Mouse (Mus musculus) layer of hippocampus, adult 18-20 months (tissue): ENCODE results near the gene Ddx47. TPM values are rescaled to one million over a fixed set of nuclear protein-coding genes. Genes with fewer than 3 reads are reported as not detected.

Experiments used
- DNase-seq, 2 experiments: peaks; one replicate each; pipeline ENCODE4 v3.0.0; 2022; ENCODE audit warnings: low spot score in 2 of 2
- total RNA-seq, 2 experiments: library from RNA; stranded (reverse); gene quantifications; 2 replicates each; pipeline ENCODE4 v1.2.3; 2021

Ddx47 gene
- total RNA-seq, 2 experiments from 2014 or later, result 52.1 to 59.5 TPM

DNA sequence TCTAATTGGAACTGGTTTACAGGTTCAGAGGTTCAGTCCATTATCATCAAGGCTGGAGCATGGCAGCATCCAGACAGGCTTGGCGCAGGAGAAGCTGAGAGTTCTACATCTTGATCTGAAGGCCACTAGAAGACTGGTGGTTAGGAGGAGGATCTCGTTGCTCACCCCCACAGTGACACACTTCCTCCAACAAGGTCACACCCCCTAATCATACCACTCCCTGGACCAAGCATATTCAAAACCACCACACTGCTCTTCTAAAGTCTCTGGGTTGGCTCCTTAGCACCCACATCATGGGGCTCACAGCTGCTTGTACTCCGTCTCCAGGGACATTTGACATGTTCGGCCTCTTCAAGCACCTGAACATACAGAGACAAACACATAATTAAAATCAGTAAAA is 9.4 kb upstream of the Ddx47 start:
- no peak for DNase-seq

DNA sequence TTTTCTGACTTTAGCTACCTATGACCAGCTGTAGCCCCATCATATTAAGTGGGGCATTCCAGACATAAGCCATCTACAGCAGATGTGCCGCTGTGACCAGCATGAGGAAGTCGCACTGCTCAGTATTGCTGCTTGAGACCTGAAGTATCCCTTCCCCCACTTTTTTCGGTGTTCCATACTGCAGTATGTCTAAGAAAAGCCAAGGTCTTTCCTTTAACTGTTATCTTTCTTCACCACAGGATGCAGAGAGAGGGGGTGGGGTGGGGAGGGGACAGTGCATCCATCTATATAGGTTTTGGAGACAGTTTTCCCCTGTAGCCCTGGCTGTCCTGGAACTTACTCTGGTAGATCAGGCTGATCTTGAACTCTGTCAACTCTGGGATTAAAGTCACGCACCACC is 5.0 kb upstream of the Ddx47 start:
- no peak for DNase-seq

DNA sequence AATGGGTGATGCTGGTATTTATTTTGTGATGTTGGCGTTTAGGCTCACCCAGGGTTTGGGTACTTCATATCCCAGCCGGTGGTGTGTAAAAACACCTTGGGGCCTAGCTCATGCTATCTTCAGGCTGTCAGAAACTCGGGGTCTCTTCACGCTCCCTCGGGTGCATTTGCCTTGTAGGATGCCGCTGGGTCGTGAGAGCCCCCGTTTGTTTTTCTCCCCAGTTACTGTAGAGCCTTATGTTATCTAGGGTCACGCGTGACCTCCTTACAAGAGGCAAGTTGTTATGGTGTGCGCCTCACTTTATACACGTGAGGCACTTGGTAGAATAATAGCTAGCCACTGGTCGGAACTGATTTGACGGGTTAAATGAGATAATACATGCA is 313 bp downstream of the Ddx47 start:
- no peak for DNase-seq

DNA sequence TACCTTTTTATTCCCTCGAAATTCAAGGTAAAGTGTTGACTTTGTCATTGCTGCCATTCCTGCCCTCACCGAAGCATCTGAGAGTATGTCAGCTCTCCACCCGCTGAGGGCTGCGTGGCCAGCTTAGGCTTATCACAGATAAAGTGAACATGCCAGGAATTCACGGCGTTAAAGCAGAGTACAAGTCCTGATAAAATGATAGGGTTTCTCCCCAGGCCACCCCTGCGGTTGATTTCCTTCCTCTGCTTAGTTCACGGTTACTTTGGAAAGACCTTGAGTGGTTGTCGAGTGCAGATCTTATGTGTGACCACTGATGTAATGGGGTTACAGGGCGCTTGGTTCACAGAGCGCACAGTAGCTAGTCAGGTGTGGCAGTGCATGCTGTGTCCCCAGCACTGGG is 5.8 kb downstream of the Ddx47 start:
- DNase-seq, result no peak

DNA sequence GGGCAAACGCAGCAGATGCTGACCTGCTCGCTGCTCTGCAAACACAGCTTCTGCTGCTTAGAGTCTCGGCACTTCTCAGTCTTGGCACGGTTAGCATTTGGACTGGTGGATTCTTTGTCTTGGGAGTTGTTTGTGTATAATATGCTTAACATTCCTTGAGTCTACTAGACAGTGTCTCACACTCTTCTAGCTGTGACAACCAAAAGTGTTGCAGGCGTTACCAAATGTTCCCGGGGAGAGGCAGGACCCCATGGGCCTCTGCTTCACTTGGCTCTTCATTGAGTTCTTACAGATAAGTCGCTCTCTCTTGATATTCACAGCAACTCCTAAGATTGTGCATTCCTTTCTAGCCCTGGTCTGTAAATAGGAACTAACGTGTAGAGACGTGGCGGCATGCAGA is 8.2 kb downstream of the Ddx47 start:
- no peak for DNase-seq

DNA sequence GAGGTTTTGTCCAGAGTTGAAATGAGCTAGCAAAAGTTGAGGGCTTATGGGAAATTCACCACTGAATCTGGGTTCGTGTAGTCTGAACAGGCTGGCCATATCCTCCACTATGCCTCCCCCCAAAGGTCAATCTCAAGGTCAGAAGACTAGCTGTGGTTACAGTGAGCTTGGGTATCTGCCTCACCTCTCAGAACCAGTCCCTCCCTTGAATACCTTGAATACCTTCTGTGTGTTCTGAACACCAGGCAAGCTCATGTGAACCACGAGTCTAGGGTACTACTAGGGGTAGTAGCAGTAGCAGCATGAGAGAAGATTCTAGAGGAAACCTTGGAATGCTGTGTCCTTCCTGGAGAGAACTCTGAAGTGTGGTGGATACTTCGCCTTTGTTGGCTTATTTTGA is 10.2 kb downstream of the Ddx47 start:
- DNase-seq, result no peak

DNA sequence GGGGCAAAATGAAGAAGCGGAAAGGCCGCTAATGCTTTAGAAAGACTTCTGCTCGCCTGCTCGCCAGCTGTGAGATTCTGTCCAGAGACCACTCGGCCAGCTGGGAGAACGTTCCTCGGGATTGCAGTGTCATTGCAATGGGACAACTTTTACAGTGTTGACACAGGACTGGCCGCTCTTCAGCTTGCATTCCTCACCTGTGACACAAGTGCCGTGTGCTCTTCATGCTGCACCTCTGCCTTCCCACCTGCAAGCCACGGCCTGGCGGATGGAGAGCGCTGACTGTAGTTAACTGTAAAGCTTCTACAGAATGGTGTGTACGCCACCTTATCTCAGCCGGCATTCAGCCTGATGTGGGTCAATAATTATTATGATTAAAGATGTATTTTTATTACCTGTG is 12.0 kb downstream of the Ddx47 start:
- no peak for DNase-seq

DNA sequence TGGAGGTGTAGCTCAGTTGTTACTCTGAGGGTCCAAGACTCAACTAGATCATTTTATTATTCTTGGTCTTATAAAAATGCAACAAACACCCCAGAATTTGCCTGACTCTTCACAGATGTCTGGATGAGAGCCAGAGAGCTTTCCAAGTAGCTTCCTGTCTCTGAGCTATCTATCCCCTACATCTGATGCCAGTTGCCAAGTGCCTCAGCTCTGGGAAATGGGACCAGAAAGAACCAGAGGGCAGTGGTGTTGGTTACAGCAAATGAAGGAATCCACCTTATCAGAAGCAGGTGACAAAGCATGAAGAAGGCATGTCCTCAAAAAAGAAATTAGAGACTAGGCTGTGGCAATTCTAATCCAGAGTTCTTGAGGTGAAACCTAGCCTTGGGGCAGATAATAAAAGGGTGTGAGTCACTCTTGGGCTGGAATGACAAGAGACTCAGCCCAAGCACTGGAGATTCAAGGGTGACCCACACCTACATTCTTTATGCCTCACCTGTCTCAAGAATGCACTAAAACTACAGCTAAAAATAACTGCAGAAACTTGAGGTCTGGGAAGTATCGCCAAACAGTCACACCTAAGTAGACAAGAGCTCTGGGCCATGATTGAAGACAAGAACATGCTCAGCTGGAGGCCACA is 13.5 kb downstream of the Ddx47 start:
- no peak for DNase-seq

DNA sequence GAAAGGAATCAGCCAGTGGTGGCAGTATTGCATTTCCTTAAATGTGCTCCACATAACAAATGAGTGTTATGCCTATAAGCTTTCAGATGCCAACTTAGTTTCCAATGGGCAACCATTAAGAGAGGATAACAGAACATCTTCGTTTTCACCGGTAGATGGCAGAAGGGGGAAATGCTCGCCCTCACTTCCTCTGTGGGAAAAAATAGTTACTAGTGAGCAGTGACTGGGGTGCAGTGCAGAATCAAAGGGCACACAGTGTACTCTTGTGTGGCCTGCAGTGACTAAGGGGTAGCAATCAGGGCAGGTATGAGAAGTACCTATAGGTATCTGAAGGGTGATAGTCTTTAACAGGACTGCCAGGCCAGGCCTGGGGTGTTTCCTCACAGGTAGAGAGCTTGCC is 14.8 kb downstream of the Ddx47 start:
- DNase-seq, result peak in 1 of 2 experiments; percentile 55

DNA sequence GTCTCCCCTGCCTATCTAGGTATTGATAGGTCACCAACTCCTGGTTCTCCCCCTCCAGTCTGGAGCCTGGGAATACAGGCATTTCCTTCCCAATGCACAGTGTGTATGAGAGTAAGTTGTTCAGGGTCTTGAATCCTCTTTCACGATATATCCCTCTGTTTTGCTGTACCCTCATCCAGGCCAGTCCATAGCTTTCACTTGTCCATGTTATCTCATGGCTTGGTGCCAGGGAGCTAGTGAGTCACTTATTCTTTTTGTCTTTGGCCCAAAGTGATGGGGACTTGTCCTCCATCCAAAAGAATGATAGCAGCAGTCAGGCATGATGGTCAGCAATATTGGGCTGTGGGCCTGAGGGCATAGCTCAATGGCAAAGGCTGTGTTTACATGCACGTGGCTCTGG is 15.3 kb downstream of the Ddx47 start:
- no peak for DNase-seq

DNA sequence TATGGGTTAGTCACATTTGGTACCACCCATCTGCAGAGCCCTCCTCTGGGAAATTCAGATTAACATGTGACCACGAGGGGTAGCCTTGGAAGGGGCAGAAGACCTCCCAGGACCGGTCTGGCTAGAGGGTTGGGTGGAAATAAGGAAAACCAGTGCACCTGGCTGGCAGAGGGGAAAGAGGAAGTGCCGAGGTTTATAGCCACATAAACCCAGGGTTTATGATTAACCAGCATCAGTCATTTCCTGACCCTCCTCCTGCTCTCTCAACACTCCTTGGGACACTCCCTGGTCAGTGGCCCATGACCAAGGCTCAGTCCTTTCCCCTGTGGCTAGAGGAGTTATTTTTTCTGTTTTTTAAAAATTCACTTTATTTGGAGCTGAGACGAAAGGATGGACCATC is 17.8 kb downstream of the Ddx47 start:
- DNase-seq, result no peak

DNA sequence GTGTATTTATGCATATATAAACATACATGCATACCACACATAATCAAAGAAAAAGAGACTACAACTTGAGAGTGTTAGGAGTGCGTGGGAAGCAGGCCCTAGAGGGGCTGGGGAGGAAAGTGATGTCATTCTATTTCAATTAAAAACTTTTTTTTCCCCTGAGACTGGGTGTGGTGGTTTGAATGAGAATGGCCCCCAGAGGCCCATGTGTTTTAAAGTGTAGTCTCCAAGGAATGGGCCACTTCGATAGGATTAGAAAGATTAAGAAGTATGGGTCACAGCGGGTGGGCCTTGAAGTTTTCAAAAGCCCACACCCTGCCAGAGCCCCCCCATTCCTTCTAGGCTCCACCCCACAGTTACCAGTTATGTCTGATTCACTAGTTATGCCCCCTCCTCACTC is 27.3 kb downstream of the Ddx47 start:
- DNase-seq, result no peak

DNA sequence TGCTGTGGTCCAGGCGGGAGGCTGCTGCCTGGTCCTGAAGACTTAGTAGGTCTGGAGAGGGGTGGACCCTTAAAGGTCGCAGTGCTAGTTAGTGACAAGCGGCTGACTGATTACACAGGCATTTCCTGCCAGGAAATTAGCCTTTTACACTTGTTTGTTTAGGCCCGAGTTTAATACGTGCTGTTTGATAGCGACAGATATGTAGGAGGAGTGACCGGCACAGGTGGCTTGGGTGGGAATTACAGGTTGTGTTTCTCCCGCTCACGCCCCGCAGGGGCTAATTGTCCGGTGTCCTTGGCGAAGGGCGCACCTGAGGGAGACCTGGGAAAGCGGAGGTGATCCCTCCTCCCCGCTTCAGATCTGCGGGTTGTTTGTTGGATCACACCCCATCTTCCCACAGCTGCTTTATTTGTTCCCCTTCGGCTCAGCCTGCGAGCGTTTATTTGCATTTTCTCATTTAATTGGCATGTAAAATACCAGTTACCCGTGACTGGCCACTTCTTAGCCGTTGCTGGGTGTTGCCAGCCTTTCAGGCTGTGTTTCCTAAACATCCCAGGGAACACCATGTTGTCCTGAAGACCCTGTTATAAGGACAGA is 29.0 kb downstream of the Ddx47 start:
- DNase-seq, result no peak

DNA sequence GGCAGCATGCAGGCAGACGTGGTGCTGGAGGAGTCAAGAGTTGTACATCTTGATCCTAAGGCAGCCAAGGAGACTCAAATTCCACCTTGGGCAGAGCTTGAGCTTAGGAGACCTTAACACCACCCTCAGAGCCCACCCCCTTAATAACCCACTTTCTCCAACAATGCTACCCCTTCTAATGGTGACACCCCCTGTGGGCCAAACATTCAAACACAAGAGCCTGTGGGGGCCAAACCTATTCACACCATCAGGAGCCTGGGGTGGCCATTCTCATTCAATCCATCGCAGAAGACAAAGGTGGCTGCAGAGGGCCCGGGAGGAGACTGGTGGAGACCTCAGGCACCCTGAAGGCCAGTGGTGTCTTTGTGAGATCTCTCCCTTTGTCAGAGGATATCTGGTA is 30.5 kb downstream of the Ddx47 start:
- no peak for DNase-seq

DNA sequence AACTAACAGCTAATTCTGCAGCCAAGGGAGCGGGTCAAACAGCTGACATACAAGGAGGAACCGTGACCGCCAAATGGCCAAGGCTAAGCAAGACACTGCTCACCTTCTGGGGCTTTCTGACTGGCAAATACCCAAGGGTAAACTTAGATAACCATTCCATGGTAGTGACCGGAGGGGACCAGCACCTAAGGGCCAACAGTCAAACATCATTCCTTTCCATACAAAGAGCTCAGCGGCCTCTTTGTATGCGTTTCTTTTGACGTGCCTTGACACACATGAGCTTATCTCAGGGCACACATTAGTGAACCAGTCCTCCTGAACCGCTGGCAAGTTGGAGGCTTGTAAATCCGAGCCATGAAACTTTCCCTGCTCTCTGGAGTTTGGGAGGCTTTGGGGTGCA is 35.9 kb downstream of the Ddx47 start:
- no peak for DNase-seq

DNA sequence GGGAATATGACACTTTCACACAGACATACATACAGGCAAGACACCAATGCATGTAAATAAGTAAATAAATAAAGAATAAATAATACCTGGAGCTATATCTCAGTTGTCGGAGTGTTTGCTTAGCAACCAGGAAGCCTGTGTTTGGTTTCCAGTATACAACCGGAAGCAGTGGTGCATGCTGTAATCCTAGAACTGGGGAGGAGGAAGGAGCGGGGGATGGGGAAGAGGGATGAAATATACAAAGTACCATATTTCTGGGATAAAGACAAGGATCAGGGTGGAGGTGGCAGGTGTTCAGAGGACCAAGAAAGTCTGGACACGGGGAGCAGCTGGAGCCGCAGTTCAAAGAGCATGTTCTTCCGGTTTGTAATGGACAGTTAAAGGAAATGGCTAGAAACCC is 37.1 kb downstream of the Ddx47 start:
- no peak for DNase-seq

DNA sequence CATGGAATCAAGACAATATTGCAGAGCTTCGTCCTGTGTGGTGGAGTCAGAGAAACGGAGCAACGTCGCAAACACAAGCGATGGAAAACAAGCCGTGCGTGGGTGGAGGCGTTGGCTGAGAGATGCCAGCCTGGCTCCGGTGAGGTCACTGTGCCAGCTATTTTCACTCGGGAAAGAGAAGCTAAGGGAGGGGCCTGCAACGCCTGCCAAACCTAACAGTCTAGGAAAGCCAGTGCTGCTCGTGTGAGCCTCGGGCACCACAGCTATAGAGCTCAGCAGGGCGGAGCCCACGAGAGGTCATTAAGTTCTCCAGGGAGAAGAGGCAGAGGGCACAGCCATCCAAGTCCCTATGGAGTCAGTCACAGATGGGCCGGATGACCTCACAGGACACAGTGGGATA is 37.5 kb downstream of the Ddx47 start:
- peak in 1 of 2 experiments; percentile 50 for DNase-seq

DNA sequence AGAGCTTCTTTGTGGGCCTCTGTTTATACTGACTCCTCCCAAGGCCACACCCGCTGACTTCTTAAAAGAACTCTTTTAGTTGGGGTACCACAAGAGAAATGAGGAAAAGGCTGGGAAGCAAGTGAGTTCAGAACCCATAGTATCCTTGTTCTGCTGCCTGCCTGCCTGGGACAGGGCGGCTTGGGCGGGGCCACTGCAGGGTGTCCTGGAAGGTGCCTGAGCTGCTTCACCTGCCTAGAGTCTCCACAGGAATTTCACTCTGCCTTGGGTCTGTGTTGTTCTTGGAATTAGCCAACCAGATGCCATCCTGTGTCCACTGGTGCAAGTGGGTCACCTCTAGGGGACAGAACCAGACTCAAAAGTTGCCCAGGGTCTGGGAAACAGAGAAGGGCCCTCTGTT is 42.4 kb downstream of the Ddx47 start:
- no peak for DNase-seq

DNA sequence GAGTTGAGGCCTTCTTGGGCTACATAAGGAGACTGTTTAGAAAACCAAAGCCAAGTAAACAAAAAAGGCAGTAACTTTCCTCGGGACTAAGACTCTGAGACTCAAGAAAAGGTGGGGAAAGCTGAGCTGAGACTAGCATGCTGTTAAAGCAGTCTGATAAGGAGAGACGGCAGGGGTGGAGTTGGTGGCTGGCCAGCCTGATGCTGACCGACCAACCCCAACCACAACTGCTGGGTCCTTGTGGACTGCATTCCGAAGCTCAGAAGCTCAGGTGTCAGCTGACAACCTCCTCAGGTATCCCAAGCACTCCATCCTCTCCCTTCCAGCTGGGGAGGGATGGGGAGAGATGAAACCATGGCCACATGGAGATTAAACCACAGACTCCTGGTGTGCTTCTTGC is 44.5 kb downstream of the Ddx47 start:
- no peak for DNase-seq

DNA sequence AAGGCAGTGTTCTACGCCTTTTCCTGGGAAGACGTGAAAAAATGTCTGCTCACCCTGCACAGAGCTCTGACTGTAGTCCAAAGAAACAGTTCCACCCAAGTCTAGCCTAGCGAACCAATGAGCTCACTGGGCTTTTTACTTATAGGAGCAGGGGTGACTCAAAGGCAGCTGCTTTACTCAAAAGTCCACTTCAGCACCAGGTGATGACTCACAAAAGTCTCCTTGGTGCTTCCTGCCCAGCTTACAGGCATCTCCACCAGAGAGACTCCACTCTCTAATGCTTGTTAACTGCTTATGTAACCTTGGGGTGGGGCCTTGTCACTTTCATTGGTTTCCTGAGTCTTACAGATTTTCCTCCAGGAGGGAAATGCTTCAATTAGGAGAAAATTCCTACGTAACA is 49.3 kb downstream of the Ddx47 start:
- DNase-seq, result no peak

DNA sequence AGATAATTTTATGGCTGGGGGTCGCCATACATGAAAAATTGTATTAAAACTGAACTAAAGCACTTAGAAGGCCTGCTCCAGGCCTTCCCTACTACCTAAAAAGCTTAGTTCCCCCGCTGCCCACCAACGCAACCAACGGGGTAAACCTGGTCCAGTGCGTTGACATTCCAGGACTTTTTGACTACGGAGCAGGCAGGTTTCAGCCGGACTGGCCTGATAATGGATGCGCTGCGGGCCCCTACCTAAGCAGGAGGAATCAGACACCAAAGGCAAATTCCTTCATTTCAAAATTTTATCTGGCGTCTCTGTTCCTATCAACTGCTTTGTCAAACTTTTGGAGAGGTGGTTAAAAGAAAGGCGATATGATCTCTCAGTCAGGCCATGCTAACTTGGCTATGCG is 53.2 kb downstream of the Ddx47 start:
- no peak for DNase-seq

DNA sequence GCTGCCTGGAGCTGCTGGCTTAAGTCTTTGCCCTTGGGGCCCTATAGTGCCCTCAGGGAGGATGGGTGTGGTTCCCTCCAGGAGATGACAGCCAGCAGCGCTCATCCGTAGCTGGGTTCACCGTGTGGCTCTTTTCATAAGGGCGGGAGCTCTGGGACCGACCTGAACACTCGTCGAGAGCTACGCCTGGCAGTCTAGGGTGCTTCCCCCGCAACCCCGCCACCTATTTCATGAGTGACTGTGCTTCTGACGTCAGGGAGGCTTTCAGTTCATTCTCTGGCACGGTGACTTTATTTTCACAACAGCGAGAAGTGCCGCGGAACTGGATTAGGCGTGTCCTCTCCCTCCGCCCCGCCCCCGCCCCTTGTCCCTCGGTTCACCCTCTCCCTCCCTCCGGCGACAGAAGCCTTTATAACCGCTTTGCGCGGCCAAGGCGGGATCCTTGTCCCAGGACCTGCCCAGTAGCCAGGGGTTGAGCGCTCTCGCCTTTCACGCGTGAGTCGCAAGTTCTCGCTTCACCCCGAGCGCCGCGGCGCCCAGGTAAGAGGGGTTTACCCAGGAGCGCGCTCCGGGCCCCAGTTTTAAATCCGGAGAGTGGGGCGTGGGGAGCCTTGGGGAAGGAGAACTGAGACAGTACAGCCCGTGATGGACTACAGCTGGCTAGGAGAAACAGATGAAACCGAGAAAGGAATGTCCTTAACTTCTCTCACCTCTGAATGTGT is 54.0 kb downstream of the Ddx47 start, which contains the start of gene Gprc5a:
Gprc5a (plus strand) TSS at position 416 of the 722 bp plus-strand sequence.
- DNase-seq, result no peak
